Mouse (Mus musculus): Measurements from ENCODE around the gene Cdkn1b.
A peak's percentile ranks its signal among the peaks of the same experiment; 100 is the strongest.

The Cdkn1b gene

GRCm38 (mm10) chr6:134903891-134904884 is 16.0 kb upstream of the Cdkn1b start:
- no peak for DNase-seq

- no peak for DNase-seq
These were observed 14.4 kb upstream of the Cdkn1b start for GRCm38 (mm10) chr6:134905811-134906210.

GRCm38 (mm10) chr6:134914523-134914922 is 5.7 kb upstream of the Cdkn1b start:
- no peak for DNase-seq

GRCm38 (mm10) chr6:134916641-134917040 is 3.6 kb upstream of the Cdkn1b start:
- DNase-seq: peak in 1 of 2 experiments; percentile 31

- DNase-seq: peak; percentile 30 to 45
These were observed 3.1 kb upstream of the Cdkn1b start for GRCm38 (mm10) chr6:134917087-134917486.

GRCm38 (mm10) chr6:134918769-134919168 is 1.4 kb upstream of the Cdkn1b start:
- no peak for DNase-seq

- DNase-seq: no peak
These were observed 551 bp upstream of the Cdkn1b start for GRCm38 (mm10) chr6:134919511-134920189.

GRCm38 (mm10) chr6:134921014-134921694 is 953 bp downstream of the Cdkn1b start:
- peak; percentile 39 to 62 for DNase-seq

GRCm38 (mm10) chr6:134921695-134922510 is 1.7 kb downstream of the Cdkn1b start:
- DNase-seq: peak in 1 of 2 experiments; percentile 32

- no peak for DNase-seq
These were observed 2.5 kb downstream of the Cdkn1b start for GRCm38 (mm10) chr6:134922511-134923195.

GRCm38 (mm10) chr6:134923670-134924069 is 3.5 kb downstream of the Cdkn1b start:
- DNase-seq: no peak

- DNase-seq: no peak
These were observed 4.1 kb downstream of the Cdkn1b start for GRCm38 (mm10) chr6:134924262-134924661.

- no peak for DNase-seq
These were observed 5.6 kb downstream of the Cdkn1b start for GRCm38 (mm10) chr6:134925673-134926337.

- no peak for DNase-seq
These were observed 6.1 kb downstream of the Cdkn1b start for GRCm38 (mm10) chr6:134926338-134926705.

GRCm38 (mm10) chr6:134926803-134927594 is 6.8 kb downstream of the Cdkn1b start:
- peak; percentile 53 to 64 for DNase-seq

GRCm38 (mm10) chr6:134927595-134928095 is 7.4 kb downstream of the Cdkn1b start:
- DNase-seq: peak in 1 of 2 experiments; percentile 39

GRCm38 (mm10) chr6:134928096-134928888 is 8.1 kb downstream of the Cdkn1b start:
- peak; percentile 70 to 80 for DNase-seq

- DNase-seq: peak; percentile 28 to 33
These were observed 8.7 kb downstream of the Cdkn1b start for GRCm38 (mm10) chr6:134928889-134929310.

- no peak for DNase-seq
These were observed 9.7 kb downstream of the Cdkn1b start for GRCm38 (mm10) chr6:134929926-134930325.
